Mouse (Mus musculus) left cerebral cortex, postnatal 4 days (tissue): Measurements from ENCODE around the gene Fam193b. TPM values are rescaled to one million over a fixed set of nuclear protein-coding genes. Genes with fewer than 3 reads are reported as not detected.
"Not testable (repeated sequence)": the region's sequence is repeated elsewhere in the genome, so short reads cannot be mapped to it uniquely, and the experiment has no call there.

Source experiments
- DNase-seq: peaks from one replicate; pipeline ENCODE4 v3.0.0-alpha.2; 2022
- intact Hi-C: fragments of 180-260 bp; cut with DNase I; formaldehyde crosslinking; loops from one replicate; pipeline ENCODE4 v1.15.1; 2025
- total RNA-seq, 2 experiments: library from RNA; stranded (reverse); gene quantifications; 2 replicates each; pipeline ENCODE4 v1.2.3; 2021

The Fam193b gene
- total RNA-seq: 10 to 100 TPM; 91.4 to 92.9 TPM

- intact Hi-C loops: no loop called here
- DNase-seq: peak; percentile 97
Measured at GRCm38 (mm10) chr13:55571027-55571751, at the start of gene Fam193b. TSS of gene Fam193b (minus strand) at chr13:55571120.

GRCm38 (mm10) chr13:55620275-55620674 is 49.4 kb upstream of the Fam193b start:
- DNase-seq: no peak
- intact Hi-C loops: no loop called here

- intact Hi-C loops: no loop called here
- no peak for DNase-seq
Measured at GRCm38 (mm10) chr13:55619328-55619727, 48.4 kb upstream of the Fam193b start.

- no peak for DNase-seq
- intact Hi-C loops: no loop called here
Measured at GRCm38 (mm10) chr13:55613471-55613870, 42.6 kb upstream of the Fam193b start.

DNA sequence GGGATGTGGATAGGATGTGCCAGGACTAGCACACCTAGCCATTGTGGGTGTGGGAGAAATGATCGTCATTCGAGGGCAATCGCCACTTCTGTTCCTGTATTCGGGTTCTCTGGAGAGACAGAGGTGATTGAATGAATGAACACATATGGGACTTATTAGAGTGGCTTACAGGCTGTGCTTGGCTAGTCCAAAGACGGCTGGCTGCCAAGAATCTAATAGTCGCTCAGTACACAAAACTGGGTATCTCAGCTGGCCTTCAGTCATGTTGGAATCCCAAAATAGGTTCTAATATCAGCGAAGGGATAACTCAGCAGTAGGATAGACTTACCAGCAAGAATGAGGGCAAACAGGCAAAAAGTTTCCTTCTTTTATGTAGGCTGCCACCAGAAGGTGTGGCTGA is 41.1 kb upstream of the Fam193b start:
- intact Hi-C loops: no loop called here

DNA sequence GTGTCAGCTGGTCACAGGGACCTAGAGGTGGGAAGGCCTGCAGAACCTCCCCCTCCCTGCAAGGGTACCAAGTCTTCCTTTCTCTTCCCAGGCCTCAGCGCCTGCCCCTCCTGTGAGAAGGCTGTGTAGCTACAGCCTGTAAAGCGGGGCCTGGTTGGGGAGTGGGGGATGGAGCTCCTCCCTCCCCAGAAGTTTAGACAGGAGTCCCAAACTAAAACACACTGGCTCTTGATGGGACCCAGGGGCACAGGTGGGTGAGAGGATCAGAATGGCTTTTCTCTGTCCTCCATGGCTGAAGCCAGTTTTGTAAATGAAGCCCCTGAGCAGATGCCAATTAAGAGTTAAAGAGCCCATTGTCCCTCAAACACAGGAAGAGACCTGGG is 36.7 kb upstream of the Fam193b start:
- no peak for DNase-seq
- intact Hi-C loops: no loop called here

More for the DNA sequence above, 41.1 kb upstream of the Fam193b start:
- no peak for DNase-seq

DNA sequence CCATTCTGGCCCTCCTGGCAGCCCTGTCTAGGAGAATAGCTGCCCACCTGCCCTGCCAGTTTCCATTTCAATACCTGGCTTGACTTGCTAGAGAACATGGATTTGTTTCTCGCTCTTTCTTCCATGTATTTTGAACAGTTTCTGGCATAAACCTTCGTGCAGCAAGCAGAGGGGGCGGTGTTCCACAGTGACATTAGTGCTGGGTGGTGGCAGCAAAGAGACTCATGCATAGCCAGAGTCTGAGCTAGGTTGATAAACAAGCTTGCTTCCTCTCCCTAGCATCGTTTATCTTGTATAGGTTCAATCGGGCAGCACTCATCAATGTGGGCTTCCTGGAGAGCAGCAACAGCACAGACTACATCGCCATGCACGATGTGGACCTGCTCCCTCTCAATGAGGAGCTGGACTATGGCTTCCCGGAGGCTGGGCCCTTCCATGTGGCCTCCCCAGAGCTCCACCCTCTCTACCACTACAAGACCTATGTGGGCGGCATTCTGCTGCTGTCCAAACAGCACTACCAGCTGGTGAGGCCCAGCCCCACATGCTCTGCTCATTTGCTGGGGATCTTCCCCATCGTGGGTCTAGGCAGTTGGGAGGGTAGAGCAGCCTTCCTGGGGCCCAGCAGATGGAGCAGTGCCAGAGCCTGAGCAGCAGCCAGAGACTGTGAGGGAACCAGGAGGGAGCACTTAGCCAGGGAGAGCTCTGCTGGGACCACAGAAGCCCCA is 36.1 kb upstream of the Fam193b start:
- DNase-seq: peak; percentile 17
- intact Hi-C loops: no loop called here

DNA sequence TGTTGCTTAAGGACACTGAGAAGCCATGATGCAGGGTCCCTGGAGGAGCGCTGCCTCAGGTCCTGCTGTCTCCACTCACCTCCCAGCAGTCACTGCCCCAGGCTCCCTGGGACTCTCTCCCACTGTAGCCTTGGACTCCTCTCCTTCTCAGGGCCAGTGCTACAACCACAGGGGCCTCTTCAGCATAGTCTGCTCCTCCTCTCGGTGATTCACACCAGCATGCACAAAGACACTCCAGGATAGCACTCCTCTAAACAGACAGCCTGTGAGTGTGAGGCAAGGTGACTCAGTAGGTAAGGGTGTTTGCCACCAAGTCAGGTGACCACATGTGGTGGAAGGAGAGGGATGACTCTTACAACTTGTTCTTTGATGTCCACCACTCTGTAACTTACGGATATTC is 33.7 kb upstream of the Fam193b start:
- intact Hi-C loops: loop anchor here (5.0 kb wide), 1 partner anchor 33 kb away; the partner anchor contains the start of gene Ddx46
- no peak for DNase-seq

GRCm38 (mm10) chr13:55601611-55602010 is 30.7 kb upstream of the Fam193b start:
- intact Hi-C loops: loop anchor here (5.0 kb wide), 1 partner anchor 36 kb away; the partner anchor contains the start of gene Ddx46
- peak; percentile 89 for DNase-seq

GRCm38 (mm10) chr13:55600657-55601056 is 29.7 kb upstream of the Fam193b start:
- DNase-seq: no peak
- intact Hi-C loops: loop anchor here (5.0 kb wide), 1 partner anchor 37 kb away; the partner anchor contains the start of gene Ddx46

DNA sequence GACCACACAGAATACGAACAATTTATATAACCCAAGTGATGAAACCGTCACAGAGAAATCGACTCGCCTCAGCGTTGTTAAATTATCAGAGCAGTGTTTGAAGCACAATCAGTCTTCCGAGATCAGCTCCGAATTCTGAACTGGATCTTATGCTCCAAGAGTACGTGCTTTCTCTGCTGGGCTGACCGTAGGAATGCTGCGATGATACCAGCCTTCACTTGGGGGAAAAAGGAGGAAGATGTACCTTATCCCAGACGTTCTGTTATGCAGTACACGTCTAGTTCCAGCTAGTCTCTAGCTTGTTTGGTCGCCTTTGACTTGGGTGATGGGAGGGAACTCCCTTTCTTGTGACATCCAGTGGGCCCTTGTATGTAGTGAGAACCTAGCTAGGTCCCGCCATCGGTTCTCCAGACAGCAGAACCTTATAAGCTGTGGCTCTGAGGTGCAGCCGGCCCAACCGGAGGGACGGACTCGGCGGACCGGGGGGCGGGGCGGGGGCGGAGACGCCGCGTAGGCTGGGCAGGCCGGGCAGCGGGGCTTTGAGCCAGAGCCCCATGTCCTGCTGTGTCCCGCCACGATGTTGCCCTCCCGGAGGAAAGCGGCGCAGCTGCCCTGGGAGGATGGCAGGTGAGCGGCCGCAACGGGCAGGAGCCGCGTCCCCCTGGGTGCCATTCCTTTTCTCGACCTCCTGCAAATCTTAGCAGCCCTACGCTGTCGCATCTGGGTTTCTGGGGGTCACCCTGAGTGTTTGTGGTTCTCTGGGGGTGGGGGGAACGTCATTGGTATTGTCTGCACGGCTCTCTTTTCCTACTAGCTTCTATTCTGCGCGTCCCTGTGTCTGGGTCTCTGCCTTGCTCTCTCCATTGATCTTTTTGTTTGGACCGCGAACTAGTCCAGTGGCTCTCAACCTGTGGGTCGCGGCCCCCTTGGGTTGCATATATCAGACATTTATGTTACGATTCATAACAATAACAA is 28.9 kb upstream of the Fam193b start, which contains the start of gene B4galt7:
B4galt7 (plus strand) TSS at position 331 of the 975 bp plus-strand sequence.
- peak; percentile 90 for DNase-seq
- intact Hi-C loops: loop anchor here (5.0 kb wide), 1 partner anchor 37 kb away; the partner anchor contains the start of gene Ddx46

GRCm38 (mm10) chr13:55596802-55597201 is 25.9 kb upstream of the Fam193b start:
- peak; percentile 17 for DNase-seq
- intact Hi-C loops: no loop called here

- DNase-seq: peak; percentile 84
- intact Hi-C loops: no loop called here
Measured at GRCm38 (mm10) chr13:55595375-55595774, 24.5 kb upstream of the Fam193b start.

DNA sequence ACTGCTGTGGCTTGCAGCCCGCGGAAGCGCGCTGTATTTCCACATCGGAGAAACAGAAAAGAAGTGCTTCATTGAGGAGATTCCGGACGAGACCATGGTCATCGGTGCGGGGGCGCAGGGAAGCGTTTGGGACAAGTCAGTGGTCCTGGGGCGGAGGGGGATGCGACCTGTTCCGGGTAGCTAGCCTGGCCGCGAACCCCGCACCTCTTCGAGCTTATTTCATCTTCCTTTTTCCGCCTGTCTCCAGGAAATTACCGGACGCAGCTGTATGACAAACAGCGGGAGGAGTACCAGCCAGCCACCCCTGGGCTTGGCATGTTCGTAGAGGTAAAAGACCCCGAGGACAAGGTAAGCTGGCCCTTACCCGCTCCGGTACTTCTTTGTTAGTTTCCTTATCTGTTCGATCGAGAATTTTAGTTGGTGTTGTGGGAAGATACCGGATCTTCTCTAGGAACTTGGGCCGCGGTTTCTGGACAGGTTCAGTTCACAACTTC is 22.4 kb upstream of the Fam193b start:
- intact Hi-C loops: no loop called here
- DNase-seq: no peak

GRCm38 (mm10) chr13:55592512-55593253 is 21.8 kb upstream of the Fam193b start:
- DNase-seq: peak; percentile 98
- intact Hi-C loops: no loop called here

DNA sequence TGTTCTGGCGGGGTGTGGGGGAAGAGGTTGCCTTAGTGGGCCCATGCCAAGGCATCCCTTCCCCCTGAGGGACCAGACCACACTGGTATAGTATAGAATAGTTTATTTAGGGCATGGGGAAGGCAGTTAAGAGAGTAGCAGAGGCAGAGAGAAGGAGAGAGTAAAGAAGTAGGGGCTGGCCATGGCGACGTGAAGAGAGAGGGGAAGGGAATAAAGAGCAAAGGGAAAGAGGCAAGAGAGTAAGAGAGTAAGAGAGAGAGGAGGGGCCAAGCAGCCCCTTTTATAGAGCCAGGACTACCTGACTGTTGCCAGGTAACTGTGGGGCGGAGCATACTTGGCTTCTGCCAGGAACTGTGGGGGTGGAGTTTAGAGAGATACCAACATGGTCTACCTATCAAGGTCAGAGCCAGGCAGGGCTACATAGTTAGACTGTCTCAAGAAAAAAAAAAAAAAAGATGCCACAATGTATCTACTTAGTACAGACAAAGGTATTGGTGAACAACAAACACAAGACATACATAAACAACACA is 21.1 kb upstream of the Fam193b start:
- intact Hi-C loops: no loop called here

DNA sequence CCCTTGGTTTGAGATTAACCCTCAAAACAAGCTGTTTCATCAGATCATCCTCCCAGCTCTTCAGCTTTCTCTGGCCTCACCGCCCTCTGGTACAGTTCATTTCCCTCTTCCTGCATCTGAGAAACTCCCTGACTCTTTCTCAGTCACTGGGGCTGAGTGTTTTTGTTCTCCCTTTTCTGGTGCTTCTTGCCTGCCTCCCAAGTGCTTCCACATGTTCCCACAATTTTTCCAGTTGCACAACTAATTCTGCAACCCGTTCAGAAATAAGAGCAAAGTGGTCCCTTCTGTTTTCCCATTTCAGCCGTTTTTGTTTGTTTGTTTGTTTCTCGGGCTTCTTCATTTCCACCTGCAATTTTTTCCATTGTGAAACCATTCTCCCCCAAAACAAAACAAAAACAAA is 7.2 kb upstream of the Fam193b start:
- intact Hi-C loops: no loop called here
- DNase-seq: no peak

More for the DNA sequence above, 21.1 kb upstream of the Fam193b start:
- no peak for DNase-seq

DNA sequence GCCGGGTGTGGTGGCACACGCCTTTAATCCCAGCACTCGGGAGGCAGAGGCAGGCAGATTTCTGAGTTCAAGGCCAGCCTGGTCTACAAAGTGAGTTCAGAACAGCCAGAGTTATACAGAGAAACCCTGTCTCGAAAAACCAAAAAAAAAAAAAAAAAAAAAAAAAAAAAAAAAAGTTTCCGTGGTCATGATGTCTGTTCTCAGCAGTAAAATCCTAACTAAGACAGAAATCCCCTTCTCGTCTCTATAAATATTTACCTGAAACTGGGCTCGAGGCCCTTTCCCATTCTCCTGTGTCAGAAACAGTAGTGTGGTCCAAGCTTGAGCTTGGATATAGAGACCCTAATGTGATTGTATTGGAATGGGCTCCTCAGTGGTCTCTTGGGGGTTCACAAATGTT is 6.0 kb upstream of the Fam193b start:
- intact Hi-C loops, DNase-seq: not testable (repeated sequence)

DNA sequence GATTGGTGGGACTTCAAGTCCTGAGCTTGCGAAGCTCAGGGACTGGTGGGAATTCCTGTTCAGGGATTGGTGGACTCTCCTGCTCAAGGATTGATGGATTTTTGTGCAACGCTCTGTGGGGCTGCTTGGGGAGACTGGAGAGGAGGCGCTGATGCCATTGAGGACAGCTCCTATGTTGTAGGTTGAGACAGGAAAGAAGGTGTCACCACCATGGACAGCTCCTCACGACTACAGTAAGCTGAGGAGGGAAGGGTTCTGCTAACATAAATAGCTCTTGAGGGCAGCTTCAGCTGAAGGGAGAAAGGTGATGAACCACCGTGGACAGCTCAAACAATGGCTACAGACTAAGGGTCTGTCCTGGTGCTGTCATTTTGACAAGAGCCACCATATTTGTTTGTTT is 5.0 kb upstream of the Fam193b start:
- intact Hi-C loops: no loop called here
- no peak for DNase-seq
